Mouse (Mus musculus) adrenal gland (tissue): ENCODE results near the gene Snx27.

Experiments
- intact Hi-C: fragments of 180-260 bp; cut with DNase I; formaldehyde crosslinking; loops from one replicate; pipeline ENCODE4 v1.15.1; 2025

Gene Snx27

DNA sequence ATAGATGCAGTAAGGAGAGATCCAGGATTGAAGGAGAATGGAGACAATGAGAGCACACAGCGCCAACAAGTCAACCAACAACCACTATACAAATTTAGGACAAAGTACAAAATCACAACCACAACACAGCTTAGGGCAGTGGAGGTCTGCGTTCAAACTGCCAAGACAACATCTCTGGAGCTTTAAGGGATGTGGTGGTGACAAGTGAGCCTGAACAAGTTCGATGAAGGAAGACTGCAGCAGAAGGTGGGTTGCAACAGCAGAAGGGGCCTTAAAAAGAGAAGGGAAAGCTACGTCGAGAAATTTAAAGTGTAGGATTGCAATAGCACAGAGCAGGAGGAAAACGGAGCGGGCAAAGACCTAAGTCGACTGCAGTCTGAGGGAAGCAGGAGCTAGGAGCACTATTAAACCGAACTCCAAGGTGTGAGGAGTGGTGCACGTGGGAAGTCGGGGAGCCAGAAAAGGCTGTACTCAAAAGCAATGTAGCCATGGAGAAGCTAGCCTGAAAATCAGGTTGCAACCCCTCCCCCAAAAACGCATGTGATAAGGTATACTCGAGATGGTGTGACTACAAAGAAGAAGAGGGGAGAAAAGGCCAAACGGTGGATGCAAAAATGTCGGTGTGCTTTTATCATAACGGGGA lies 1.3 kb downstream of the Snx27 start:
- intact Hi-C loops = no loop called here

DNA sequence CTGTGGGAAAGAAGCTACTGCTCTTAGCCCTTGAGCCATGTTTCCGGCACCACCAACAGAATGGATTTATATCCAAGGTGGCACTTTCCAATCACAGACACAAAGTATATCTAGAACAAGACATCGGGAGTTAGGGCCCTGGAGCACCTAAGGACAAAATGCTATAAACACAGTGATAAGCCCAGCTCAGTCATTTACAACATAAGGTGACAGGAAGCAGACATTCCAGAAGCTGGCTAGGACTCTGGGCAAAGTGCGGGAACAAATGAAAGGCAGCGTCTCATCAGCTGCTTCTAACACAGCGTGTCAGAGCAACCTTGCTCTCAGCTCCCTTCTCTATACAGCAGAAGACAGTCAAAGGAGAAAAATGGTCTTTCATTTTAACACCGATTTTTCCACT lies 8.0 kb downstream of the Snx27 start:
- intact Hi-C loops = no loop called here

DNA sequence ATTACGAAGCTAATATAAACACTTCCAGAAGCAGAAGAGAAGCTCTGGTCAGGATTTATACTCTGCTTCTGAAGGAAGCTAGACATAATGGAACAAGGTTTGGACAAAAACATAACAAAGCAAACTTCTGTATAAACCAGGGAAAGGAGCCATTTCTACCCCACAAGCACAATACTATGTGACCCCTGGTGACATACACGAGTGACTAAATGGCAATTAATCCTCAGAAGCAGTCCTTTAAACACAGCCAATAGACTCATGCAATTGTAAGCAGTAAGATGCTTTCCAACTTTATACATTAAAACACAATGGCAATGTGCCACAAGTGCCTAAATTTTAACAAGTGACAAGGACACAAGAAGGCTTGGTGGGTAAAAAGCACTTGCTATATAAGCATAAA lies 15.3 kb downstream of the Snx27 start:
- intact Hi-C loops = no loop called here

DNA sequence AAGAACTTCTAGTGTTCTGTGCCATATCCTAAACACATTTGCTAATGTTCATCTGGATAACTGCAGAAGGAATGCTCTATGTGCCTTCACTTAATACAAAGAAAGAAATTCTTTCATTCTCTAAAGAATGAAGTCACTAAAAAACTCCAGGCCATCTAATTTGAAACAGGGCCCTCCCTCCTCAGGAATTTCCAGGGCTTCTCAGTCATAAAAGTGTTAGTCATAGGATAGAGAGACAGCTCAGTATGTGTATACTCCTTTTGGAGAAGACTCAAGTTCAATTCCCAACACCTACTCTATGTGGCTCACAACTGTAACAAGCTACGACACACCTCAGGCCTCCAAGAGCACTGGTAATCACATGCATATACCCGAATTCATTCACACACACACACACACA lies 17.0 kb downstream of the Snx27 start:
- intact Hi-C loops = no loop called here

DNA sequence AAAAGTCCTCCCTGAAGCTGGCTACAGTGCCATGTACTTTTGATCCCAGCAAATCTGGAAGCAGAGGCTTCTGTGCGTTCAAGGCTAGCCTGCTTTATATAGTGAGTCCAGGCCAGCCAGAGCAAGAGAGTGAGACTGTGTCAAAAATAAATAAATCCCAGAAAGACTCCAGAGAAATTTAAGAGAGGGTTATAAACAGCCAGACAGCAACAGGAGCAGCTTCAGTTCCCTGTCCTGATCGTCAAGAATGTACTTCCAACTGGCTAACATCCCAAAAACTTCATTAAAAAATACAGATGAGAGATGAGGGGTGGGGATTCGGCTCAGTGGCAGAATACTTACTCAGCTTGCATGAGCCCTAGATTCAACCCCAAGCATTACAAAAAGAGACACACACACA lies 17.4 kb downstream of the Snx27 start:
- intact Hi-C loops = no loop called here

DNA sequence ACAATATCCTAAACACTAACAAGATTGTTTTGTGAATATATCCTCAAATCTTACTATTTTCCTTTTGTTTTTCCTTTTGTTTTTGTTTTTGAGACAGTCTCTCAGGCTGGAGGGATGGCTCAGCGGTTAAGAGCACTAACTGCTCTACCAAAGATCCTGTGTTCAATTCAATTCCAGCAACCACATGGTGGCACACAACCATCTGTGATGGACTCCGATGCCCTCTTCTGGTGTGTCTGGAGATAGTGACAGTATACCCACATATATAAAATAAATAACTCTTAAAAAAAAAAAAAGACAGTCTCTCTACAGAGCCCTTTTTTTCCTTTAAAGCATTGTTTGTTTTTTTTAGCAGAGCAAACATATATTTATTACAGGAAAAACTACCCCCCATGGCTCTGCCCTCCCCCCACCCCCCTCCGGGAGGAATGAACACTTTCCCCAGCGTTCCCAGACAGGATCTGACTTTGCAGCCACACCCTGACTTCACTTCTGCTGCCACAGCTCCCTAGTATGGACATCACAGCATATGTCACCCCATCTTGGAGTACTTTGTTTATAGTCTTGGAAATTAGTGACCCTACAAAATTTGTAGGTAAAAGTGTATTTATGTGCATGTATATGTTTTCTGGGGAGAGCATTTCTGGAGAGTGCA lies 18.0 kb downstream of the Snx27 start:
- intact Hi-C loops = no loop called here

DNA sequence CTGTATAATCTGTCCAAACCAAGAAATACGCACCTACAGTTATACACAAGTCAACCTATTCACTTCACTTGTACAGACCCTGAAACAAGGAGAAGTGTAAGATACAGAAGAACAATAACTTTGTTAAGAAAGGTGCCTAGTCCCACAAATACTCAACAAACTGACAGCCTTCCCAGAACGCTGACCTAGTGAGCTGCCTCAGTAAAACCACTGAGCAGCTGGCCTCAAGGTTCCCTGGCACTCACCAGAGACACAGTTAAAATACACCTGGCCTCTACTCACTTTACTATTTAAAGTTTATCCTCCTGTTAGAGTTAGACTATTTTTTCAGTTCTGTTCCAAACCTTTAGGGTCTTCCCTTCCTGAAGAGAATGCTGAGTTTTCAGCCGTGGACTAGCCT lies 19.4 kb downstream of the Snx27 start:
- intact Hi-C loops = no loop called here

DNA sequence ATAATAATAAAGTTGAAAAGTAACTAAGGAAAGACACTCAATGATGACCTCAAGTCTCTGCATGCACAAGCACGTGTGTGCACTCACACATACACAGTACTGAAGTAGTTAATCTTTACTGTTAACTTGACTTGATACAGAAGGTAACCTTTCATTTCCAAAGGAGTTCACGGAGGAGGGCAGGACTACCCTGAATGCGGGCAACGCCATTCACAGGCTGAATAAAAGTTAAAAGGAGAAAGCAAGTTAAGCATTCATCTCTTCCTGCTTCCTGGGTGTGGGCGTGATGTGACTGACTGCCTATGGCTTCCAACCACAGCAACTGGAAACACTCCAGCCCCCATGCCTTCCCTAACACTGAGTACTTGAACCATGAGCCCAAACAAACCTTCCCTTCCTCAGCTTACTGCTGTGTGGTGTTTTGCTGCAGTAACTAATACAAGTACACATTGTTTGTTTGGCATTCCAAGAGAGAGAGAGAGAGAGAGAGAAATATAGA lies 22.5 kb downstream of the Snx27 start:
- intact Hi-C loops = no loop called here

DNA sequence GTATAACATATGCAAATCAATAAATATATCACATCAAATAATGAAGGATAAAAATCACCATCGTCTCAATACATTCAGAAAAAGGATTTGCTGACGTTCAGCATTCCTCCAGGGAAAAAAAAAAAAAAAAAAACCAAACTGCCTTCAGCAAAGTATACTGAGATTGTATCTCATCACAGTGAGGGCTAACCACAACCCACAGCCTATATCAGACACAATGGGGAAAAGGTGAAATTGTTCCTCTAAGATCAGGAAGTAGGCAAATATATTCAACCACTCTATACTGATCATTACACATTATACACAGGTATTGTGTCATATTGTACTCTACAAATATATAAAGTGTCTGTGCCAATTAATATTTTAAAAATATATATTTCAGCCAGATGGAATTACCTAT lies 33.5 kb downstream of the Snx27 start:
- intact Hi-C loops = no loop called here

DNA sequence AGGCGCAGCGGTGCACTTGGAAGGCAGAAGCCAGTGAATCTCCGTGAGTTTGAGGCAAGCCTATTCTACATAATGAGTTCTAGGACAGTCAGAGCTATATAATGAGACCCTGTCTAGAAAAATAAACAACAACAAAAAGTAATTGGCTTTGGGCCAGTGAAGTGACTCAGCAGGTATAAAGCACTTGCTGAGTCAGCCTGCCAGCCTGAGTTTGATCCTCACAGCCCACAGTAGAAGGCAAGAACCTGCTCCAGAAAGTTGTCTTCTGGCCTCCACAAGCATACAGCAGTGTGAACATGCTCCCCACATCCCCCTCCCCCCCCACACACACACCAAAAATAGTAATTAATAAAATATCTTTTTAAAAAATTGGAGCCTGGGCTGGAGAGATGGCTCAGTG lies 45.3 kb downstream of the Snx27 start:
- intact Hi-C loops = loop anchor here (2.0 kb wide), 1 partner anchor 64 kb away; no protein-coding TSS in a partner anchor

DNA sequence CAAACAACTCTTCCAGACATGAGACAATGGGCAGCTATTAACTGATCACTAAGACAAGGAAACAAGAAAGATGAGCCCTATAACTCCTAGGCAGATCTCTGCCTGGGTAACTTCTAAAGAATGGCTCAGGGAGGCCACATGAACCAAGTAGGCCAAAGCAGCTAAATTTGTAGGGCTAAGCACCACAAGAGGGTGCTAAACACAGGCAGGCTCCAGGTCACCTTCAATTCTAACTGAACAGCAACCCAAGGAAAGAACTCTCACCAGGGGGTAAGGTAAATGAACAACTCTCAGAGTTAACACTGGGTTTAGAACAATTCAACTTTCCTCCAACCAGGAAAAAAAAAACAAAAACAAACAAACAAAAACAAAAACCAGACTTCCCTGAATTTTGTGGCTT lies 48.5 kb downstream of the Snx27 start:
- intact Hi-C loops = no loop called here

DNA sequence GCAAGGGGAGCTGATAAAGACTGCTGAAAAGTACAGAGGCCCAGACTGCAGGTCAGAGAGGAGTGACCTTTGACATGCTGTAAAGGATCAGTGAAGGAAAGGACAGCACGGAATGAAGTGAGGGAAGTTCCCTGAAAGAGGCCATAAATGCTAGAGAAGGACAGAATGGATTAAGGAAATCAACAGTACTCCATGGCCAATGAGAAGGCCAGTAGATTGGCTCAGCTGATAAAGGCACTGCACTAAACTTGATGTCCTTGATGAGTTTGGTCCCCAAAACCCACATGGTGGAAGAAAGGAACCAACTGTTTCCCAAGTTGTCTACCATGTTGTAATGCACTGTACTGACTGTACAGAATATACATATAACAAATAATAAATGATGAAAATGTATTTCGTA lies 55.8 kb downstream of the Snx27 start:
- intact Hi-C loops = no loop called here

DNA sequence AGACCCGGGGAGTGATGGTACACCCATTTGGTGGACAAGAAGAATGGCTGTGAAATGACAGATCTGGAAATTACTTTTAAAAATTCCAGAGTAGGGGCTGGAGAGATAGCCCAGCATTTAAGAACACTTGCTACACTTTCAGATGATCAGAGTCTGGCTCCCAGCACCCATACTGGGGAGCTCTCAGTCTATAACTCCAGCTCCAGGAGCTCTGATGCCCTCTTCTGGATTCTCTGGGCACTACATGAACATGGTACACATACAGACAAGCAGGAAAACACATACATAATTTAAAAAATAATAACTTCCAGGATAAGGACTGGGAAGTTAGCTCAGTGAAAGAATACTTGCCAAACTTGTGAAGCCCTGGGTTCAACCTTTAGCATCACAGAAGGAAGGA lies 75.9 kb downstream of the Snx27 start:
- intact Hi-C loops = no loop called here

DNA sequence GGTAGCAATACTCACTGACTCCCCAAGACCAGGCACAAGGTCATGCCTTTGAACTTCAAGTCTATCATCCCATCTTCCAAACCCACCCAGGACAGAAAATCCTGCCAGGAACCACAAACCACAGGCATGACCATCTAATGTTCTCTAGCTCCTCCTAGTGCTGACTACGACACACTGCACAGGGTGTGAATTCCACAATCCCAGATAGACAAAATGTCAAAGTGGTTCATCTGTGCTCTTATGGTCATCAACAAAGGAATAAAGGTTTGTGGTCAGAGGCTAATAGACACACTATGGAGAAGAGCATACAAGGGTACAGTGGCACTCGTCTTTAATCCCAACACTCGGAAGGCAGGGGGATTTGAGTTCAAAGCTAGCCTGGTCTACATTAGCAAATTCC lies 80.3 kb downstream of the Snx27 start:
- intact Hi-C loops = loop anchor here (1.0 to 5.0 kb wide), 2 partner anchors 46 to 135 kb away; no protein-coding TSS in a partner anchor

DNA sequence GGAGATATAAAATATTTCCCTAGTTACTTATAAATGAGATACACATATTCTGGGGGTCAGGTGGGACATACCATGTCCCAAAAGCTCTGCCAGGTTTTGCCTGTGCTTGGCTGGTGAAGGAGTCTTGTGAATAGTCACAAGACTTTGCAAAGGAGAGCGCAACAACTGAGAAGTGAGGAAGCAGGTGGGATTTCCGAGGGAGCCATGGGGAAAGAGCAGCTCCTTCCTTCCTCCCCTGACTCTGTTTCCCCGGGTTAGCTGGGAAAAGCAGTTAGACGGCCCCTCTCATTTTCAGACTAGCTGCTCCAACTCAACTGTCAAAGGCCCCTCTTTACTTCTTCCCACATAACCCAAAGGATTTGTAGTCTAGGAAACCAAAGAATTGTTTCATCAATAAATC lies 85.4 kb downstream of the Snx27 start:
- intact Hi-C loops = no loop called here

DNA sequence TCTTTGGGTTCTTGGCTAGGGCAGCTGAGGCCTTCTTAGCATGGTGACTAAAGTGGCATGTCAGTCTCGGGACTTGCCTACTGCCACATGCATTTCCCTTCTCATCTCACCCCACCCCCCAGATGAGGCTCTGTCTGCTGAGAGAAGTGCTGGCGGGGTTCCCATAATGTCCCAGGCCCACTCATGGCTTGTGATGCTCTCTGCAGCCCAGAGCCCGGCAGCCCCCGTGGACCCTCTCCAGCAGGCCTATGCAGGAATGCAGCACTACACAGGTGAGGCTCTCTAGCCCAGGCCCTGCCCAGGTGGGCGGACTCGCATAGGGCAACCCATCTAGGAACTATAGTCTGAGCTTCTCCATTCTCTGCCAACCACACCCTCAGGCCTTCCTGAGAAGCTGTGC lies 94.9 kb downstream of the Snx27 start:
- intact Hi-C loops = no loop called here

DNA sequence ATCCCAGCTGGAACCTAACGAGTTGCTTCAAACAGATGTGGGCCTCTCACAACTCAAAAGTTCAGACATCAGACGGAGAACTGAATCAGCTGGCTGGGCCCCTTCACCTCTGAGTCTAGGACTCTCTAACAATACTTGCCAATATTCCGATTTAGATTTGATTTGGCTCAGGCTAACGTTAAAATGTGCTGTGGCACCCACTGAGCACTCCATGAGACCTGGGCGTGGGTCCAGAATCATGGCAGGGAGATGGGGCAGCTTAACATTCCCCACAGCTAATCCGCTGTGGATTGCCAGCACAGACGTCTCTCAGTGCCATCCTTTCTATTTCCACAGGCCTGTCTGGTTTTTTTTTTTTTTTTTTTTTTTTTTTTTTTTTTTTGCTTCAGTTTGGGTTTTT lies 96.6 kb downstream of the Snx27 start:
- intact Hi-C loops = no loop called here

DNA sequence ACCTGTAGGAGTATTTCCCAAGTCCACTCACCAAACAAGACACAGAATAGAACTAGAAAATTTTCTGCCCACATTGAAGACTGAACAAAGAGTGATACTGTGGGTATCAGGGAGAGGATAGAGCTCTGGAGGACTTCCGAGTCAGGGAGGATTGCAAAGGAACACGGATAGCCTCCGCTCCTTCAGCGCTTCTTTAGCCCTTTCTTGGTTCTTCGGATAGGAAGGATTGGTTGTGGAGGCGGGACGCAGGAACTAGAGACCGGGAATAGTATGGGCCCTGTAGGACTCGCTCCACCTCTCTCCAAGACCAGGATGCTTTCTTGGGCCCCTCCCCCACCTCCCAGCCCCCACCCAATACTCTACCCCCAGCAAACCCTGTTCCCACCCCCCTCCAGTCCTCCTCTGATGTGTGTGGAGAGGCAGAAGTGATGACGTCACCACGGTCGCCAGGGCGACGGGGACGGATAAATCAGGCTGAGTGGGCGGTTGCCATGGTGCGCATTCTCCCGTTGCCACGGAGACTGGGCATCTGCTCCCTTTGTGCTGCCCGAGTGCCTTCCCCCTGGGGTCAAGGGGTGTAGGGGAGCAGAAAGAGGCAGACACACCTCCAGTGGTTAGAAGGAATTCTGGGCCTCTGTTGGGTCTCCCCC lies 98.6 kb downstream of the Snx27 start:
- intact Hi-C loops = no loop called here

DNA sequence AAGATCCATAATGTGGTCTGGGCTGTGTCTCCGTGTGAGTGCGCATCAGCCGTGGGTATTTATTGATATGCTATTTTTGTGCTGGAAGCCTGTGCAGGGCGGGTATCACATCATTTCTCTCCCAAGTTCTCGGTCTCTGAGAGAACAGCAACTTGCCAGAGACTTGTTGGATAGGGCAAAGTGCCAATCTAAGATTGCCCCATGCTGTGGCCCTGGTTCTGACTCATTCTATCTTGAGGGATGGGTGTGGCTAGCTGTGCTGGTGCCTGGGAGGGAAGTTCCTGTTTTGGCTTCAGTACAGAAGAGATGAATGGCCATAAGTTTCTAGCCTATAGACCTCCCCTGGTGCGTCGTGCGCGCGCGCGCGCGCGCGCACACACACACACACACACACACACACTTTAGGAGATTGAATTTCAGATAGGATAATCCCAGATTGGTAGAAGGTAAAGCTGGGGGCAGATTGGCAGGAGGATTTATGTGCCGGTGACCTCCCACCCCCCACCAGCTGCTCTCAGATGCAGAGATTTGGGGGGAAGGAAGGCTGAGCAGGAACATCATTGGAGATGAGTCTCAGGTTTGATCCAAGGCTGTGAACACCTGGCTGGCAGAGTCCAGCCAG lies 99.6 kb downstream of the Snx27 start:
- intact Hi-C loops = no loop called here

DNA sequence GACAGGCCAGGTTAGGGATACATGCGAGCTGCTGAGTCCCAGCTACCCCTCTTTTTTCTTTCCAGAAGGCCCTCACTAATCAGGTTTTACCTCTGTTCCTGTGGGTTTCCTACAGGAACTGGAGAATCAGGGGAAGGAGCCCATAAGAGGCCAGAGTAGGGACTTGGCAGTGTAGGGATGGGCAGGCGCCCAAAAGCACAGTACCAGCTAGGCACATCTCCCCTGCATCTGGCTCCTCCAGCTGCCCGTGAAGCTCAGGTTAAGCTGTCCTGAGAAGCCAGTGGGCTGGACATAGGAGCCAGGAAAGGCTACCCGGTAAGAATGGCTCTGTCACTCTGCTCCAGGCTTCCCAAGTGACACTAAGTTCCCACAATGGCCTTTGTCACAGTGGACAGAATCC lies 101.1 kb downstream of the Snx27 start:
- intact Hi-C loops = no loop called here

DNA sequence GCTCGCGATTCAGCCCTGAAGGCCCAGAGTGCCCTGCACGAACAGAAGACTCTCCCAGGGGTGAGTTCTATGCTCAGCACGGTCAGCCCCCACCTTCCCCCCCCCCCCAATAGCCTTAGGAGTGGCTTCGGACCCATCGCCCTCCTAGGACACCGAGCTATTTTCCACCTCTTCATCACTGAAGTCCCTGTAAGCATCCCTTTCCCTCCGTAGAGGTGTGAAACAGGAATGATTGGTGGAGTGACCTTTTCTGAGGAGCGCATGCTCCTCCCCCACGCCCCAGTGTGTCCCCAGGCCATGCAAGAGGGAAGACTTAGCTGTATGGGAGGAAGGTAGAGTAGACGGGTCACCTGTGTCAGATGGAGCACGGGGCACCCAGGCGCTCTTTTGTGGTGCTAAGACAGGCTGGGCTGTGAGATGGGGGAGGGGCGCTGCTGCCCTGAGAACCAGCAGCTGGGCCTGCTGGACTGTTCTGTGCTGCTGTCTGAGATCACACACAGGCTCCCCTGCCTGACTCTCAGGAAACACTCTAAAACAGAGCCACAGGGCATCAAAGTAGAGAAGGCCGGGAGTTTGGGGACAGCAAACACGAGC lies 102.1 kb downstream of the Snx27 start, which contains the start of gene Riiad1:
TSS of gene Riiad1 (minus strand) at position 51 of the 594 bp plus-strand sequence.
- intact Hi-C loops = no loop called here

DNA sequence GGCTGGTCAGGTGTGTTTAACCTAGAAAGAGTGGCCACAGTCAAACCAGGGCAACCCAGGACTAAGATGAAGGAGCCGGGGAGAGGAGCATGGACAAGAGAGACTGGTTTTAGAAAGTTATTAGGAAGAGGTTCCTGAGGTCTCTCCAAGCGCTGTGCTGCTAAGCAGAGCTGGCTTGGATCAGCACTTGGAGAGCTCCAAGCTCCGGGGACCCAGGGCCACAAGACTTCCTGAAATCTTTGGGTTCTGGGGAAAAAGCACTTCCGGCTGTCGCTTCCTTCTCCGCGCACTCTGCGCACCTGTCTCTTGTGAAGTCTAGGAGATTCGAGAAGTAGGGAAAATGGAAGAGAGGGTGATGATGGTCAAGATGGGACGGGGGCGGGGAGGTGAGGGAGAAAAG lies 103.0 kb downstream of the Snx27 start:
- intact Hi-C loops = no loop called here
